Mouse (Mus musculus) embryo, embryonic 9.5 days (tissue): Measurements from ENCODE around the gene Grwd1.
"Not testable (repeated sequence)": the region's sequence is repeated elsewhere in the genome, so short reads cannot be mapped to it uniquely, and the experiment has no call there.

ENCODE experiments used
- DNase-seq: peaks from one replicate; pipeline ENCODE4 v3.0.0-alpha.2; 2017; ENCODE audit errors: extremely low spot score

The Grwd1 gene

GRCm38 (mm10) chr7:45830427-45831127, at the start of gene Grwd1:
Gene Grwd1, minus strand, starts transcription at chr7:45830944.
- DNase-seq, result peak; percentile 90

GRCm38 (mm10) chr7:45880531-45880930, 49.8 kb upstream of the Grwd1 start:
- no peak for DNase-seq

- not testable (repeated sequence) for DNase-seq
Observed at GRCm38 (mm10) chr7:45878278-45878677, 47.5 kb upstream of the Grwd1 start, which contains the start of gene Grin2d. Gene Grin2d, minus strand, starts transcription at chr7:45878378.

- DNase-seq, result no peak
Observed at GRCm38 (mm10) chr7:45876895-45877294, 46.2 kb upstream of the Grwd1 start.

- peak; percentile 52 for DNase-seq
Observed at GRCm38 (mm10) chr7:45873061-45873947, 42.6 kb upstream of the Grwd1 start.

- DNase-seq, result peak; percentile 91
Observed at GRCm38 (mm10) chr7:45872624-45873023, 41.9 kb upstream of the Grwd1 start, which contains the start of gene Kdelr1. Gene Kdelr1, plus strand, starts transcription at chr7:45872772.

- no peak for DNase-seq
Observed at GRCm38 (mm10) chr7:45870282-45871058, 39.7 kb upstream of the Grwd1 start.

GRCm38 (mm10) chr7:45869787-45870186, 39.0 kb upstream of the Grwd1 start:
- DNase-seq, result no peak

- no peak for DNase-seq
Observed at GRCm38 (mm10) chr7:45869107-45869670, 38.4 kb upstream of the Grwd1 start.

- DNase-seq, result no peak
Observed at GRCm38 (mm10) chr7:45867871-45868270, 37.1 kb upstream of the Grwd1 start.

GRCm38 (mm10) chr7:45865925-45866910, 35.5 kb upstream of the Grwd1 start:
- DNase-seq, result peak; percentile 93

GRCm38 (mm10) chr7:45864435-45864834, 33.7 kb upstream of the Grwd1 start:
- DNase-seq, result no peak

GRCm38 (mm10) chr7:45862804-45863203, 32.1 kb upstream of the Grwd1 start:
- DNase-seq, result no peak

- no peak for DNase-seq
Observed at GRCm38 (mm10) chr7:45859008-45859407, 28.3 kb upstream of the Grwd1 start.

- no peak for DNase-seq
Observed at GRCm38 (mm10) chr7:45856950-45857901, 26.5 kb upstream of the Grwd1 start.

- DNase-seq, result no peak
Observed at GRCm38 (mm10) chr7:45853089-45853488, 22.3 kb upstream of the Grwd1 start.

- DNase-seq, result no peak
Observed at GRCm38 (mm10) chr7:45850661-45851060, 19.9 kb upstream of the Grwd1 start.

GRCm38 (mm10) chr7:45848447-45849027, 17.8 kb upstream of the Grwd1 start:
- DNase-seq, result no peak
